Mouse (Mus musculus) heart, embryonic 10.5 days (tissue): ENCODE results near the gene Pfas. TPM values are rescaled to one million over a fixed set of nuclear protein-coding genes. Genes with fewer than 3 reads are reported as not detected.

Source experiments
- DNase-seq: peaks from one replicate; pipeline ENCODE4 v3.0.0-alpha.2; 2017; ENCODE audit warnings: low spot score
- H3K27ac ChIP-seq: fragments of 300-500 bp; sonication (generic); 2 replicates; pipeline ENCODE4 v1.5.1; 2016; ENCODE audit warnings: mild to moderate bottlenecking
- H3K27me3 ChIP-seq: fragments of 300-500 bp; sonication (generic); 2 replicates; pipeline ENCODE4 v1.6.1; 2016; ENCODE audit warnings: mild to moderate bottlenecking; ENCODE audit not compliant: poor library complexity, insufficient read depth, severe bottlenecking
- H3K36me3 ChIP-seq: fragments of 300-500 bp; sonication (generic); 2 replicates; pipeline ENCODE4 v1.6.1; 2016; ENCODE audit warnings: mild to moderate bottlenecking, moderate library complexity
- H3K4me1 ChIP-seq: fragments of 300-500 bp; sonication (generic); 2 replicates; pipeline ENCODE4 v1.6.1; 2016; ENCODE audit warnings: mild to moderate bottlenecking
- H3K4me3 ChIP-seq: fragments of 300-500 bp; sonication (generic); 2 replicates; pipeline ENCODE4 v1.5.1; 2016; ENCODE audit warnings: mild to moderate bottlenecking, moderate library complexity
- H3K9me3 ChIP-seq: fragments of 300-500 bp; sonication (generic); 2 replicates; pipeline ENCODE4 v1.6.1; 2016; ENCODE audit warnings: mild to moderate bottlenecking, moderate library complexity
- WGBS: fragments of 180-500 bp; shearing (Covaris S2); methylation state at CpG from one replicate; pipeline ENCODE4 v1.1.7; 2016; 5-methylcytosine and 5-hydroxymethylcytosine counted together
- polyA plus RNA-seq: library from polyadenylated mRNA; unstranded; fragments of >200 nt; fragmentation: Nextera tagmentation; extraction: Ambion mirVana; gene quantifications from 2 replicates; pipeline ENCODE4 v1.2.1, GENCODE M21; 2016

Pfas gene
- 30.9 and 35.6 TPM in 2 replicates for polyA plus RNA-seq

DNA sequence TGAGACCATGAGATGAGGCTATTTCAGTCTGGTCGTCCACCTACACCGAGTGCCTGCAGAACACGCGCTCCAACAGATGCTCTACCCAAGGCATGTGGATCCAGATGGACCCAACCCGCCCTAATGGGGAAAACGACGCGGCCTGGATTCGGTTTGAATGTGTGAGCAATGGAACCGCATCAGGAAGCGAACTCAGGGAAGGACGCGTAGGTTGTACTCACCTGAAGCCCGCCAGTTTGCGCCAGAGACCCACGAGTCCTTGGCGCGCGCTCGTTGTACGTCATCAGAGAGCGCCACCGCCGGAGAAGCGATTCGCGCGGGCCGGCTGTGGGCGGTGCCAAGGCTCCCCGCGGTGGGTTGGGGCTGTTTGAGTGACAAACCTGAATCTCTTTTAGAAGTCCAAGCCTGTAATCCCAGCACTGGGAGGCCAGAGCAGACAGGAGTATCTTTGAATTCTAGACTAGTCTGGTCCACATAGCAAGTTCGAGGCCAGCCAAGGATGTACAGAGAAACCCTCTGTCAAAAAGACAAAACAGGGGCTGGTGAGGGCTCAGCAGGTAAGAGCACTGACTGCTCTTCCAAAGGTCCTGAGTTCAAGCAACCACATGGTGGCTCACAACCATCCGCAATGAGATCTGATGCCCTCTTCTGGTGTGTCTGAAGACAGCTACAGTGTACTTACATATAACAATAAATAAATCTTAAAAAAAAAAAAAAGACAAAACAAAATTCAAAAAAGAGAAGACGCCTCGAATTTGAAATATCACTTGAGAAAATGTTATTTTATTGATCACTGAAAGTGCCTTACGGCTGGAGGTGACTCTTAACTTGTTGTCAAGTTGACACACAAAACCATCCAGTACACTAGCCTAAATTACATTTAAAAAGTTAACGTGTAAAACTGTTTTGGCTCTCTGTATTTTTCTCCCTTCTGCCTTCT, at the start of gene Pfas:
Pfas (minus strand) TSS at position 279 of the 940 bp plus-strand sequence.
- 9% methylated on average over 38 of the region's 38 CpGs for WGBS
- no peaks in the 10 kb centered on the region for H3K9me3 ChIP-seq
- H3K4me1 ChIP-seq = peaks cover 21% of the 10 kb centered on the region
- H3K36me3 ChIP-seq = peaks cover 5% of the 10 kb centered on the region; the same call in 1 of the 2 replicates
- DNase-seq = peak; percentile 98
- H3K4me3 ChIP-seq = peak within 1 kb of the TSS; percentile 88
- H3K27ac ChIP-seq = peak within 1 kb of the TSS; percentile 91
- no peaks in the 10 kb centered on the region for H3K27me3 ChIP-seq

- H3K4me3 ChIP-seq = no peak overlapping the region
- DNase-seq = no peak
- WGBS = 72% methylated on average over 3 of the region's 3 CpGs
- H3K27ac ChIP-seq = no peak overlapping the region
- peaks cover 10% of the 10 kb centered on the region for H3K4me1 ChIP-seq
- no peaks in the 10 kb centered on the region for H3K9me3 ChIP-seq
- no peaks in the 10 kb centered on the region for H3K27me3 ChIP-seq
- H3K36me3 ChIP-seq = peaks cover 52% of the 10 kb centered on the region
Measured at GRCm38 (mm10) chr11:69053848-69054247, 45.6 kb upstream of the Pfas start.

- peak; percentile 71 for DNase-seq
- no peaks in the 10 kb centered on the region for H3K9me3 ChIP-seq
- H3K27ac ChIP-seq = no peak overlapping the region
- peaks cover 61% of the 10 kb centered on the region for H3K36me3 ChIP-seq
- H3K4me3 ChIP-seq = no peak overlapping the region
- H3K4me1 ChIP-seq = peaks cover 9% of the 10 kb centered on the region; the same call in 1 of the 2 replicates
- H3K27me3 ChIP-seq = no peaks in the 10 kb centered on the region
- 85% methylated on average over 2 of the region's 2 CpGs for WGBS
Measured at GRCm38 (mm10) chr11:69052824-69053421, 44.7 kb upstream of the Pfas start.

DNA sequence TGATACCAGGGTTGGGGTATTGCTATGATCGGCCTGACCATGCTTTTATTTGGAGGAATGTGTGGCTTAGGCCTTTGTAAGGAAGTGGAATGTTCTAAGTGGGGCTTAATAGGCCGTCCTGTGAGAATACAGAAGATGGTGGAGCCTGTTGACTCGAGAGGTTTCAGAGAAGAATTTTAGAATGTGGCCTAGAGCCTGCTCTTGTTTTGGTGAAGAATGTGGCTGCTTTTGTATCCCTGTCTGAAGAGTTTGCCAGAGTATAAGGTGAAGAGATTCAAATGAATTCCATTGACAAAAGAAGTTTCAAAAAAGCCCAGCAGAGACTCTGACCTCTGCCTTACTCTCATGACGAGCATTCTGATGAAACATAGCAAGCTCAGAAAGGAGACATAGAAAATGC, 43.5 kb upstream of the Pfas start:
- WGBS = 89% methylated on average over 4 of the region's 4 CpGs

GRCm38 (mm10) chr11:69050748-69051147, 42.5 kb upstream of the Pfas start:
- H3K36me3 ChIP-seq = peaks cover 65% of the 10 kb centered on the region
- H3K27me3 ChIP-seq = no peaks in the 10 kb centered on the region
- peak; percentile 70 for DNase-seq
- no peak overlapping the region for H3K27ac ChIP-seq
- peaks cover 24% of the 10 kb centered on the region for H3K4me1 ChIP-seq
- no peaks in the 10 kb centered on the region for H3K9me3 ChIP-seq
- H3K4me3 ChIP-seq = no peak overlapping the region
- WGBS = 89% methylated on average over 8 of the region's 8 CpGs

More for the DNA sequence above, 43.5 kb upstream of the Pfas start:
- Histone ChIP-seq H3K4me3 (no peak overlapping the region), H3K27me3 (no peaks in the 10 kb centered on the region), H3K4me1 (peaks cover 21% of the 10 kb centered on the region), H3K9me3 (no peaks in the 10 kb centered on the region), H3K36me3 (peaks cover 65% of the 10 kb centered on the region), H3K27ac (no peak overlapping the region)
- DNase-seq = no peak

GRCm38 (mm10) chr11:69048151-69048550, 39.9 kb upstream of the Pfas start:
- no peak overlapping the region for H3K4me3 ChIP-seq
- no peaks in the 10 kb centered on the region for H3K27me3 ChIP-seq
- peaks cover 24% of the 10 kb centered on the region for H3K4me1 ChIP-seq
- peak; percentile 70 for DNase-seq
- no peak overlapping the region for H3K27ac ChIP-seq
- peaks cover 50% of the 10 kb centered on the region for H3K36me3 ChIP-seq
- WGBS = 90% methylated on average over 14 of the region's 14 CpGs
- H3K9me3 ChIP-seq = no peaks in the 10 kb centered on the region

GRCm38 (mm10) chr11:69047592-69047991, 39.3 kb upstream of the Pfas start:
- no peaks in the 10 kb centered on the region for H3K27me3 ChIP-seq
- 90% methylated on average over 12 of the region's 12 CpGs for WGBS
- H3K4me3 ChIP-seq = peak overlapping the region; percentile 96
- peaks cover 24% of the 10 kb centered on the region for H3K4me1 ChIP-seq
- H3K27ac ChIP-seq = no peak overlapping the region
- H3K9me3 ChIP-seq = no peaks in the 10 kb centered on the region
- peaks cover 44% of the 10 kb centered on the region for H3K36me3 ChIP-seq
- peak; percentile 75 for DNase-seq

DNA sequence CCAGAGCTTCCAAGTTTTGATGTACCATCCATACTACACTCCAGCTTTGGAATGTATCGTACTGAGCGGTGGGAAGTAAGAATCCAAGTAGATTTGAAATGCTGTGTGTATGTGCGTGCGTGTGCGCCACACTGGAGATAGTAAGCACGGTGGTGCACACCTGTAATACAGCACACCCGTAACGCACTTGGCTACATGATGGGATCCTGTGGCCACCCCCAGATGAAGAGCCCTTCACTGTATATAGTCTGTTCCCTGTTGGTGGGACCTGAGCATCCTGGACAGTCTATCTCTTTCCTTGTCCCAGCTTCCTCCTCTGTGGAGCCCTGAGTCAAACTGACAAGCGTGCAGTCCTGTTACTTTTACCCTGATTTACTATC, 38.1 kb upstream of the Pfas start:
- Histone ChIP-seq H3K27ac (peak overlapping the region; percentile 96), H3K4me3 (peak overlapping the region; percentile 96), H3K9me3 (no peaks in the 10 kb centered on the region), H3K4me1 (peaks cover 24% of the 10 kb centered on the region), H3K27me3 (no peaks in the 10 kb centered on the region), H3K36me3 (peaks cover 38% of the 10 kb centered on the region)
- 17% methylated on average over 9 of the region's 9 CpGs for WGBS
- no peak for DNase-seq

DNA sequence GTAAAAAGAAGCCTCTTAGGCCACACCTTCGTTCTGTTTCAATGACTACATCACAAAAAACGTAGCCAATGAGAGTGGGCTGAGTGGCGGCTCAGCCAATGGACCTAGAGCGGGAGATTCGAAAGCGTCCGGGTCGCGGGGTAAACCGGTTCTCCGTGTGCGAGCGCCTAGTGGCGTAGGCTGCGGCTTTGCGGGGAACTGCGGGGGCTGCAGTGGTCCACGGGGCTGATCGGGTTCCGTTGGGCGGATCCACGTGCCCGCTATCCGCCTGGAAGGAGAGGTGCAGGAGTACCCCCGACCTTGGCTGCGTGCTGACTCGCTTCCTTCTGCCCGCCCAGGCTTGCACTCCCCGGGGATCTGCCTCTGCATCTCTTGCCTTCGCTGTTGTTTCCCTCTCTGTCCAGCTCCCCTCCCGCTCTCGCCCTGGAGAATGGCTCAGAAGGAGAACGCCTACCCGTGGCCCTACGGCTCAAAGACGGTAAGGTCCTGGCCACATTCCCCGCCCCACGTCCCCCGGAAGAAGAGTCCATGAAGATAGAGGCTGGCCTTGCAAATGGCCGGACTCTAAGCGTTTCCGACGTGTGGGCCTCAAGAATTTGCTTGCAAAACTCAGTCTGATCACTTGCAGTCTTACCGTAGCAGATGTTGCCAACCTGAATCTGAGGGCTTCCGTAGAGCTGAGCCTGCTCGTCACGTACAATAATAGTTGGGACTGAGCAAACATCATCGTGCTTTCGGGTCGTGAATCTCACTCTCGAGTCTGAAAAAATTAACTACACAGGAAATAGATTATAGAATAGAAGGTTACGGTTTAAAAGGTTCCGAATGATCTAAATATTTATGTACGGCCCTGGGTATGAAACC, 37.5 kb upstream of the Pfas start, which contains the start of gene Aurkb:
Aurkb (plus strand) TSS at position 117 of the 864 bp plus-strand sequence.
- peaks cover 24% of the 10 kb centered on the region for H3K4me1 ChIP-seq
- H3K36me3 ChIP-seq = peaks cover 32% of the 10 kb centered on the region
- H3K27me3 ChIP-seq = no peaks in the 10 kb centered on the region
- peak within 1 kb of the TSS; percentile 96 for H3K4me3 ChIP-seq
- no peaks in the 10 kb centered on the region for H3K9me3 ChIP-seq
- under 1% methylated on average over 54 of the region's 54 CpGs for WGBS
- peak within 1 kb of the TSS; percentile 96 for H3K27ac ChIP-seq
- DNase-seq = peak; percentile 96

DNA sequence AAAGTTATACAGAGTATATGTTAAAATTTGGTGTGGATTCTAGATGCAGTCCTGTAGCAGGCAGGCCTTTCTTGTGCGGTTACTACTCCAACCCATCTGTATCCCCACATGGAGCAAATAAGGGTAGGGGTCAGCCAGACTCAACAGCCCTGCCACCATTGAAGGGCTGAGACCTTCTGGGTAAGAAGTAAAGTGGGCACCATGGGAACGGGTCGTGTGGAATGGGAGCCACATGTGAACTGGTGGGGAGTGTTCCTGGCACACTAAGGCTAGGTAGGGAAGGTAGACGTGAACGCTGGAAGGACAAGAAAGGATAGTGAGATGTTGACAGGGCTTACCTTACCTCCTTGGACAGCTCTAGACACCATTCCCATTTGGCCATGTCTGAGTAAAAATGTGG, 29.9 kb upstream of the Pfas start:
- peaks cover 30% of the 10 kb centered on the region for H3K4me1 ChIP-seq
- peaks cover 32% of the 10 kb centered on the region for H3K36me3 ChIP-seq
- no peaks in the 10 kb centered on the region for H3K27me3 ChIP-seq
- H3K27ac ChIP-seq = no peak overlapping the region
- 68% methylated on average over 5 of the region's 5 CpGs for WGBS
- 0 out of 2 replicates have a peak overlapping the region, but pooled peaks have one; percentile 77 for H3K4me3 ChIP-seq
- no peaks in the 10 kb centered on the region for H3K9me3 ChIP-seq
- DNase-seq = no peak

DNA sequence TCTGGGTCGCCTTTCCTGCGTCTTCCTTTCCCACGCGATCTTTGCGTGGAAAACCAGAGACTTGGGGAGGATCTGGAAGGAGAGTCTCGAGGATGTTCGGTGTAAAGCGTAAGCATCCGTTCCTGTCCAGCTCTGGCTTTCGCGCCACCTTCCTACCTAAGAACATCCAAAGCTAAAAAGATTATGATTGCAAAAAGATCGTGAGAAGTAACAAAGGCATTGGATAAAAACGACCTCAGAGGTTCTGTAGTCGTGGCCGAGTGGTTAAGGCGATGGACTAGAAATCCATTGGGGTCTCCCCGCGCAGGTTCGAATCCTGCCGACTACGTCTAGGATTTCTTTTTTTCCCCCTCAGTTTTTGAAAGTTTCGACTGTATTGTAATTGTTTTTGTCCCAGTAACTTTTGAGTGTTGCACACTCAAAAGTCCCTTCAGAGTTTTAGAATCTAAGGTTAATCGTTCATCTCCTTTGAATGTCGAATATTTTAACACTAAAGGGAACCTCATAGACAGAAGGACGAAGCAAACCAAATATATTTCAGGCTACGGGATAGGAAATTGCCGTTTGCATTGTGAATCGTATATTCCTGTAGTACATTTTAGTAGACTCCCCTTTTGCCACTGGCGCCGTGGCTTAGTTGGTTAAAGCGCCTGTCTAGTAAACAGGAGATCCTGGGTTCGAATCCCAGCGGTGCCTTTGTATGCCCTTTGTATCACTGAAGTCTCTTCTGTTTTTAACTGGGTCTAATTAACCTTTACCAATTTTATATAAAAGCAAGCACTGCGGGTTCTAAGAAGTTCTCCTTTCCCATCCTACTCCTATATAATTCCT, 29.2 kb upstream of the Pfas start:
- Histone ChIP-seq H3K36me3 (peaks cover 40% of the 10 kb centered on the region), H3K27ac (peak overlapping the region; percentile 87), H3K9me3 (no peaks in the 10 kb centered on the region), H3K27me3 (no peaks in the 10 kb centered on the region), H3K4me3 (peak overlapping the region; percentile 77), H3K4me1 (peaks cover 30% of the 10 kb centered on the region)
- DNase-seq = peak; percentile 92
- 1% methylated on average over 34 of the region's 34 CpGs for WGBS
